Comparison of ENCODE assay signal across 22 mouse cellular contexts in genomic region chr12:118739103-118739502, GRCm38 (mm10).
"Had no signal": no experiment of that assay in that cellular context is flagged by ENCODE, and none has a peak within 500 bp of the region (broad histone marks: within the 10 kb centered on the region; RNA-seq: fewer than 3 reads in every experiment).

No protein-coding gene starts in this region.

- DNase-seq: cerebellum, adult 2 months; cerebellum, adult 8-10 months; cerebellum, adult 9-10 months; cerebellum, adult 9-11 months; cerebellum, postnatal 10 days; cerebellum, postnatal 14 days; cerebellum, postnatal 25 days; cerebellum, postnatal 36 days; embryo, embryonic 11 days; forebrain, postnatal 0 days; gastrocnemius, adult 2 months; gastrocnemius, postnatal 10 days; gastrocnemius, postnatal 14 days; gastrocnemius, postnatal 25 days; gastrocnemius, postnatal 36 days; heart, adult 11 months; heart, adult 18-20 months; heart, adult 2 months had no signal

- ATAC-seq: forebrain, embryonic 13.5 days; forebrain, embryonic 14.5 days; forebrain, embryonic 15.5 days; forebrain, embryonic 16.5 days; forebrain, postnatal 0 days had no signal
